Mouse (Mus musculus) liver, postnatal 0 days (tissue): ENCODE measurements around the gene Crygs.

Experiments used
- CTCF ChIP-seq: sonication (generic); IDR thresholded peaks from 2 replicates; pipeline ENCODE4 v1.5.1; 2016; ENCODE audit warnings: antibody characterized with exemption, low read depth
- EP300 ChIP-seq: IDR thresholded peaks from 2 replicates; pipeline ENCODE4 v1.6.1; 2016; ENCODE audit warnings: antibody characterized with exemption, low read depth, mild to moderate bottlenecking

GRCm38 (mm10) chr16:22845481-22845880, 34.1 kb upstream of the Crygs start:
- TF ChIP-seq CTCF: no peak
- TF ChIP-seq EP300: 0 out of 2 replicates have a peak, but pooled peaks have one; percentile 27
